Mouse (Mus musculus) E14TG2a.4 (cell line): ENCODE measurements around the gene Vsig10l.

Source experiments
- H3K27me3 ChIP-seq: 2 replicates; pipeline ENCODE4 v1.6.1; 2014; ENCODE audit warnings: low read length, control low read depth; ENCODE audit not compliant: insufficient read depth
- H3K36me3 ChIP-seq: 2 replicates; pipeline ENCODE4 v1.6.1; 2014; ENCODE audit warnings: low read length, control low read depth; ENCODE audit not compliant: insufficient read depth
- H3K4me1 ChIP-seq: replicated peaks from 2 replicates; pipeline ENCODE4 v1.6.1; 2014; ENCODE audit warnings: low read depth, low read length, control low read depth
- H3K4me3 ChIP-seq: replicated peaks from 2 replicates; pipeline ENCODE4 v1.5.1; 2014; ENCODE audit warnings: mild to moderate bottlenecking, low read length
- H3K9me3 ChIP-seq: 2 replicates; pipeline ENCODE4 v1.6.1; 2014; ENCODE audit warnings: low read length, control low read depth
- CTCF ChIP-seq: conservative IDR thresholded peaks from 2 replicates; pipeline ENCODE4 v1.5.1; 2014; ENCODE audit warnings: low read length
- NANOG ChIP-seq: IDR thresholded peaks from 2 replicates; pipeline ENCODE4 v1.6.1; 2014; ENCODE audit warnings: borderline replicate concordance, low read length, mixed read lengths
- POU5F1 ChIP-seq: IDR thresholded peaks from 2 replicates; pipeline ENCODE4 v1.6.1; 2014; ENCODE audit warnings: low read length, borderline replicate concordance

Vsig10l gene

DNA sequence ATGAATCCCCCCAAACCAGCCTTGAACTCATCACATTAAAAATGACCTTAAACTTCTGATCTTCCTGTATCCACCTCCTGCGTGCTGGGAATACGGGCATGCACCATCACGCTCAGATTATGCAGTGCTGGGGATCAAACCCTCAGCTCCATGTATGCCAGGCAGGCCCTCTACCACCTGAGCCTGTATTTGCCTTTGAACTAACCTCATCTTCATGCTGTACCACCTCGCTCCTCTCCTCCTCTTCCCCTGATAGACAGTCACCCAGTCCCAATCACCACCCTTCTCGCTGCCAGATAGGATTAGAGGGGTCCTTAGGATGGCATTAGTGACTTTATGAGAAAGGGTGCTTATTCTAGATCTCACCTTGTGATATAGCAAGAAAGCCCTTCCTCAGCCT lies 52.1 kb downstream of the Vsig10l start:
- no peaks in the 10 kb centered on the region for H3K36me3 ChIP-seq
- TF ChIP-seq CTCF (no peak), NANOG (no peak), POU5F1 (no peak)

DNA sequence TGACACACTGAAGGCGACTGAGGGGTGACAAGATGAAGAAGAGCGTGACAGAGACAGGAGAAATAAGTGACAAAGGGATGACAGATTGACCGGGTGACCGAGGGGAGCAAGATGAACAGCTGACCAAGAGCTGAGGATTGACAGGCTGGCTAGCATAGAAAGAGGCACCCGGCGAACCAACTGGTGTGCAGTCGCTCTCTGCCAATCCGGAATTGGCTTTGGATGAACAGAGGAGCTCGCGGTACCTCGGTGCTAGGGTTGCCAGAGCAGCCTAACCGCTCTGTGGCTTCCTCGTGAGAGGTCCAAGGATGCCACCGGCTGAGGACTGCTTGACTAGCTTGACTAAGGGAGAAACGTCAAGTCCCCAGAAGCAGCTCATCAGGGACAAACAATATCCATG lies 55.4 kb downstream of the Vsig10l start:
- Histone ChIP-seq H3K4me1 (peaks cover 12% of the 10 kb centered on the region), H3K27me3 (no peaks in the 10 kb centered on the region), H3K9me3 (no peaks in the 10 kb centered on the region), H3K4me3 (no peak overlapping the region), H3K36me3 (no peaks in the 10 kb centered on the region)
- no peak for TF ChIP-seq NANOG
- TF ChIP-seq CTCF = no peak
- no peak for TF ChIP-seq POU5F1

More for the DNA sequence above, 52.1 kb downstream of the Vsig10l start:
- H3K4me1 ChIP-seq = peaks cover 9% of the 10 kb centered on the region
- H3K27me3 ChIP-seq = peaks cover 10% of the 10 kb centered on the region; the same call in 1 of the 2 replicates
- H3K9me3 ChIP-seq = no peaks in the 10 kb centered on the region
- no peak overlapping the region for H3K4me3 ChIP-seq
